9 mouse cellular contexts compared by ENCODE assay signal in genomic region chr14:106011991-106012427, GRCm38 (mm10).
A peak's percentile ranks its signal among the peaks of the same experiment; 100 is the strongest.
DNase-seq lines count a peak whose midpoint lies in the region; ATAC-seq lines count a peak whose summit lies in the region.
"Had no signal": no experiment of that assay in that cellular context is flagged by ENCODE, and none has a peak within 500 bp of the region (broad histone marks: within the 10 kb centered on the region; RNA-seq: fewer than 3 reads in every experiment).

No protein-coding gene starts in this region.

- no peaks in the 10 kb centered on the region for H3K9me3 ChIP-seq in liver, embryonic 12.5 days (replicated peaks)
- no peaks in the 10 kb centered on the region for H3K9me3 ChIP-seq in hindbrain, embryonic 10.5 days
- H3K9me3 ChIP-seq: midbrain, embryonic 12.5 days had no signal

- no peaks in the 10 kb centered on the region for H3K4me1 ChIP-seq in liver, embryonic 12.5 days
- H3K4me1 ChIP-seq in hindbrain, embryonic 10.5 days (replicated peaks), result no peaks in the 10 kb centered on the region
- H3K4me1 ChIP-seq: midbrain, embryonic 12.5 days had no signal

- no peaks in the 10 kb centered on the region for H3K36me3 ChIP-seq in macrophage (ENCODE audit: inconsistent target)
- H3K36me3 ChIP-seq in liver, embryonic 12.5 days, result no peaks in the 10 kb centered on the region
- H3K36me3 ChIP-seq in hindbrain, embryonic 10.5 days, result no peaks in the 10 kb centered on the region
- H3K36me3 ChIP-seq: midbrain, embryonic 12.5 days had no signal

- no peaks in the 10 kb centered on the region for H3K27me3 ChIP-seq in liver, embryonic 12.5 days (replicated peaks)
- no peaks in the 10 kb centered on the region for H3K27me3 ChIP-seq in hindbrain, embryonic 10.5 days (ENCODE audit: insufficient read depth, poor library complexity, severe bottlenecking)
- H3K27me3 ChIP-seq: midbrain, embryonic 12.5 days had no signal

- 78% methylated on average over 6 of the region's 6 CpGs for WGBS in macrophage (ENCODE audit: missing documents)
- WGBS in liver, embryonic 12.5 days (ENCODE audit: insufficient replicate concordance), result 64% methylated on average over 6 of the region's 6 CpGs
- 89% methylated on average over 6 of the region's 6 CpGs for WGBS in hindbrain, embryonic 10.5 days

- no peaks in the 10 kb centered on the region for H3K79me2 ChIP-seq in macrophage (ENCODE audit: inconsistent target)

- no peak overlapping the region for H3K4me2 ChIP-seq in liver, embryonic 12.5 days
- H3K4me2 ChIP-seq: midbrain, embryonic 12.5 days had no signal

- peak overlapping the region; percentile 52 for H3K27ac ChIP-seq in macrophage
- no peak overlapping the region for H3K27ac ChIP-seq in liver, embryonic 12.5 days
- no peak overlapping the region for H3K27ac ChIP-seq in hindbrain, embryonic 10.5 days
- H3K27ac ChIP-seq: midbrain, embryonic 12.5 days had no signal

- no peak overlapping the region for H3K4me3 ChIP-seq in macrophage (ENCODE audit: inconsistent target)
- no peak overlapping the region for H3K4me3 ChIP-seq in liver, embryonic 12.5 days
- H3K4me3 ChIP-seq in hindbrain, embryonic 10.5 days, result no peak overlapping the region
- H3K4me3 ChIP-seq: midbrain, embryonic 12.5 days had no signal

- DNase-seq in left cerebral cortex, adult 18-20 months (ENCODE audit: low spot score in 2 of 2), result peak; percentile 23 to 46
- no peak for DNase-seq in left cerebral cortex, adult 11 months (ENCODE audit: low spot score)
- DNase-seq in adrenal gland, postnatal 36 days, result peak; percentile 85 to 90
- DNase-seq in heart, postnatal 14 days, result peak; percentile 50 to 56
- DNase-seq in c-Kit-positive CD71-positive TER-119-positive erythroid progenitor cells, embryonic 14.5 days (ENCODE audit: low spot score), result no peak
- no peak for DNase-seq in hindbrain, embryonic 10.5 days (ENCODE audit: low spot score)

- intact Hi-C loops in heart, postnatal 14 days (cut with DNase I), result no loop called here

- no peak overlapping the region for H3K9ac ChIP-seq in liver, embryonic 12.5 days
- H3K9ac ChIP-seq: midbrain, embryonic 12.5 days had no signal

- no peak for ATAC-seq in liver, embryonic 12.5 days

Comparison
In these comparisons a context has a peak if more than half of its experiments do, and no peak if none do; other contexts are left out.
1. DNase-seq: peak in left cerebral cortex, adult 18-20 months (2 of 2), adrenal gland, postnatal 36 days (2 of 2) and heart, postnatal 14 days (2 of 2); none in left cerebral cortex, adult 11 months (single experiment), c-Kit-positive CD71-positive TER-119-positive erythroid progenitor cells, embryonic 14.5 days (single experiment) and hindbrain, embryonic 10.5 days (single experiment).